Mouse (Mus musculus) spleen, adult 2 months (tissue): Measurements from ENCODE around the gene Crocc2. TPM values are rescaled to one million over a fixed set of nuclear protein-coding genes. Genes with fewer than 3 reads are reported as not detected.

Source experiments
- DNase-seq, 2 experiments: peaks; one replicate each; pipeline versions ENCODE4 v3.0.0 to v3.0.0-alpha.2; 2012 to 2021; ENCODE audit warnings: low spot score in 2 of 2, low read depth in 1 of 2
- H3K27ac ChIP-seq: fragments of 200-500 bp; 2 replicates; pipeline ENCODE4 v1.5.1; 2012; ENCODE audit warnings: low read length, inconsistent platforms; ENCODE audit not compliant: insufficient read depth
- H3K27me3 ChIP-seq: fragments of 200-500 bp; 2 replicates; pipeline ENCODE4 v1.6.1; 2012; ENCODE audit warnings: mild to moderate bottlenecking, moderate library complexity, low read length, inconsistent platforms; ENCODE audit not compliant: control insufficient read depth, insufficient read depth
- H3K36me3 ChIP-seq: fragments of 200-500 bp; 2 replicates; pipeline ENCODE4 v1.6.1; 2012; ENCODE audit warnings: mild to moderate bottlenecking, low read length, inconsistent platforms; ENCODE audit not compliant: control insufficient read depth, insufficient read depth
- H3K4me1 ChIP-seq: fragments of 200-500 bp; 2 replicates; pipeline ENCODE4 v1.6.1; 2011; ENCODE audit warnings: inconsistent platforms; ENCODE audit not compliant: control insufficient read depth, insufficient read depth, insufficient read length
- H3K4me3 ChIP-seq: fragments of 200-500 bp; 2 replicates; pipeline ENCODE4 v1.5.1; 2011; ENCODE audit warnings: mild to moderate bottlenecking, inconsistent platforms; ENCODE audit not compliant: insufficient read depth, insufficient read length; ENCODE audit errors: extremely low read depth
- CTCF ChIP-seq: fragments of 200-500 bp; IDR thresholded peaks from 2 replicates; pipeline ENCODE4 v1.5.1; 2011; ENCODE audit warnings: mild to moderate bottlenecking, inconsistent platforms; ENCODE audit not compliant: insufficient read depth, insufficient read length, insufficient replicate concordance; ENCODE audit errors: extremely low read depth
- POLR2A ChIP-seq: fragments of 200-500 bp; IDR thresholded peaks from 2 replicates; pipeline ENCODE4 v1.6.1; 2011; ENCODE audit warnings: low read depth, low read length, inconsistent platforms
- WGBS: fragments of 180-500 bp; shearing (Covaris S2); methylation state at CpG from one replicate; pipeline ENCODE4 v1.1.7; 2018; 5-methylcytosine and 5-hydroxymethylcytosine counted together
- polyA plus RNA-seq: library from polyadenylated mRNA; depleted of rRNA; stranded (reverse); fragments of >200 nt; gene quantifications from 2 replicates; pipeline ENCODE4 v1.2.3, GENCODE M21; 2012

Crocc2 gene
- polyA plus RNA-seq, 1 experiment = 0.16 TPM

- Histone ChIP-seq H3K4me1 (no peaks in the 10 kb centered on the region), H3K4me3 (no peak overlapping the region), H3K27me3 (no peaks in the 10 kb centered on the region), H3K27ac (no peak overlapping the region), H3K36me3 (no peaks in the 10 kb centered on the region)
- WGBS = 75% methylated on average over 10 of the region's 10 CpGs
- no peak for TF ChIP-seq CTCF
- no peak for TF ChIP-seq POLR2A
- no peak for DNase-seq
Measured at GRCm38 (mm10) chr1:93130242-93130983, 38.1 kb upstream of the Crocc2 start.

GRCm38 (mm10) chr1:93132676-93133075 lies 35.8 kb upstream of the Crocc2 start:
- no peak for DNase-seq
- WGBS = 62% methylated on average over 8 of the region's 8 CpGs
- H3K36me3 ChIP-seq = no peaks in the 10 kb centered on the region

GRCm38 (mm10) chr1:93135036-93135526 lies 33.4 kb upstream of the Crocc2 start, which contains the start of gene Agxt:
Agxt (plus strand) TSS chr1:93135240.
- Histone ChIP-seq H3K4me3 (no peak within 1 kb of the TSS), H3K36me3 (no peaks in the 10 kb centered on the region), H3K4me1 (no peaks in the 10 kb centered on the region), H3K27ac (no peak within 1 kb of the TSS), H3K27me3 (no peaks in the 10 kb centered on the region)
- DNase-seq = no peak
- 86% methylated on average over 12 of the region's 12 CpGs for WGBS
- no peak for TF ChIP-seq POLR2A
- no peak for TF ChIP-seq CTCF

More at GRCm38 (mm10) chr1:93132676-93133075, 35.8 kb upstream of the Crocc2 start:
- Histone ChIP-seq H3K27ac (no peak overlapping the region), H3K4me1 (no peaks in the 10 kb centered on the region), H3K27me3 (no peaks in the 10 kb centered on the region), H3K4me3 (no peak overlapping the region)
- TF ChIP-seq CTCF (no peak), POLR2A (no peak)

GRCm38 (mm10) chr1:93138534-93138933 lies 30.0 kb upstream of the Crocc2 start:
- no peaks in the 10 kb centered on the region for H3K27me3 ChIP-seq
- TF ChIP-seq POLR2A (no peak), CTCF (no peak)
- WGBS = 83% methylated on average over 6 of the region's 6 CpGs
- no peak overlapping the region for H3K27ac ChIP-seq
- no peak for DNase-seq
- no peaks in the 10 kb centered on the region for H3K36me3 ChIP-seq
- H3K4me3 ChIP-seq = no peak overlapping the region
- H3K4me1 ChIP-seq = no peaks in the 10 kb centered on the region

GRCm38 (mm10) chr1:93139713-93140112 lies 28.8 kb upstream of the Crocc2 start:
- no peak overlapping the region for H3K27ac ChIP-seq
- no peak for DNase-seq
- H3K4me1 ChIP-seq = no peaks in the 10 kb centered on the region
- no peaks in the 10 kb centered on the region for H3K36me3 ChIP-seq
- no peak overlapping the region for H3K4me3 ChIP-seq
- no peak for TF ChIP-seq POLR2A
- TF ChIP-seq CTCF = no peak
- WGBS = 75% methylated on average over 7 of the region's 7 CpGs
- no peaks in the 10 kb centered on the region for H3K27me3 ChIP-seq

- Histone ChIP-seq H3K4me1 (no peaks in the 10 kb centered on the region), H3K27me3 (no peaks in the 10 kb centered on the region), H3K4me3 (no peak overlapping the region), H3K36me3 (no peaks in the 10 kb centered on the region), H3K27ac (no peak overlapping the region)
- TF ChIP-seq CTCF (no peak), POLR2A (no peak)
- WGBS = 61% methylated on average over 1 of the region's 1 CpGs
- no peak for DNase-seq
Measured at GRCm38 (mm10) chr1:93142871-93143270, 25.7 kb upstream of the Crocc2 start.

- H3K4me1 ChIP-seq = no peaks in the 10 kb centered on the region
- H3K27me3 ChIP-seq = no peaks in the 10 kb centered on the region
- no peak overlapping the region for H3K4me3 ChIP-seq
- DNase-seq = no peak
- H3K27ac ChIP-seq = no peak overlapping the region
- TF ChIP-seq POLR2A = no peak
- no peak for TF ChIP-seq CTCF
- H3K36me3 ChIP-seq = no peaks in the 10 kb centered on the region
- 76% methylated on average over 9 of the region's 9 CpGs for WGBS
Measured at GRCm38 (mm10) chr1:93144176-93144575, 24.3 kb upstream of the Crocc2 start.
